24 mouse cellular contexts compared by ENCODE assay signal in genomic region chr19:22542990-22543709, GRCm38 (mm10).
DNase-seq lines count a peak whose midpoint lies in the region; ATAC-seq and TF ChIP-seq lines count a peak whose summit lies in the region.
"Had no signal": no experiment of that assay in that cellular context is flagged by ENCODE, and none has a peak within 500 bp of the region (broad histone marks: within the 10 kb centered on the region; RNA-seq: fewer than 3 reads in every experiment).

No protein-coding gene starts in this region.

- H3K4me1 ChIP-seq in intestine, embryonic 16.5 days (ENCODE audit: control insufficient read depth, insufficient read depth, low read length): no peaks in the 10 kb centered on the region
- H3K4me1 ChIP-seq in intestine, embryonic 15.5 days (replicated peaks): no peaks in the 10 kb centered on the region
- no peaks in the 10 kb centered on the region for H3K4me1 ChIP-seq in lung, embryonic 16.5 days (replicated peaks; ENCODE audit: control insufficient read depth, insufficient read depth, low read length)
- H3K4me1 ChIP-seq in stomach, embryonic 14.5 days (ENCODE audit: control insufficient read depth, insufficient read depth, low read length): no peaks in the 10 kb centered on the region
- H3K4me1 ChIP-seq in stomach, postnatal 0 days (replicated peaks; ENCODE audit: control insufficient read depth, insufficient read depth): no peaks in the 10 kb centered on the region
- H3K4me1 ChIP-seq: forebrain, embryonic 10.5 days; forebrain, embryonic 13.5 days; heart, embryonic 10.5 days; heart, embryonic 13.5 days had no signal

- TF ChIP-seq CTCF in stomach, postnatal 0 days (IDR thresholded peaks at IDR 0.05; ENCODE audit: low read depth): no peak

- H3K9ac ChIP-seq in intestine, embryonic 16.5 days (ENCODE audit: low read depth, low read length): no peak overlapping the region
- H3K9ac ChIP-seq in intestine, embryonic 15.5 days: no peak overlapping the region
- H3K9ac ChIP-seq in lung, embryonic 16.5 days (ENCODE audit: low read length): no peak overlapping the region
- H3K9ac ChIP-seq in stomach, embryonic 14.5 days (replicated peaks; ENCODE audit: low read depth, low read length): no peak overlapping the region
- H3K9ac ChIP-seq in stomach, postnatal 0 days (ENCODE audit: low read length): no peak overlapping the region
- H3K9ac ChIP-seq: forebrain, embryonic 13.5 days; heart, embryonic 13.5 days; hindbrain, embryonic 14.5 days had no signal

- no peaks in the 10 kb centered on the region for H3K36me3 ChIP-seq in intestine, embryonic 16.5 days (ENCODE audit: control insufficient read depth, insufficient read depth, low read length)
- no peaks in the 10 kb centered on the region for H3K36me3 ChIP-seq in intestine, embryonic 15.5 days
- no peaks in the 10 kb centered on the region for H3K36me3 ChIP-seq in lung, embryonic 16.5 days (ENCODE audit: control insufficient read depth, insufficient read depth, low read length)
- H3K36me3 ChIP-seq in stomach, embryonic 14.5 days (ENCODE audit: control insufficient read depth, insufficient read depth, low read length): no peaks in the 10 kb centered on the region
- H3K36me3 ChIP-seq in stomach, postnatal 0 days (ENCODE audit: control insufficient read depth, insufficient read depth, low read length): no peaks in the 10 kb centered on the region
- H3K36me3 ChIP-seq: forebrain, embryonic 10.5 days; heart, embryonic 10.5 days; heart, embryonic 13.5 days had no signal

- no peak for TF ChIP-seq EP300 in stomach, postnatal 0 days (optimal IDR thresholded peaks at IDR 0.05)

- no peak overlapping the region for H3K4me3 ChIP-seq in intestine, embryonic 16.5 days (ENCODE audit: low read length)
- H3K4me3 ChIP-seq in intestine, embryonic 15.5 days (replicated peaks): no peak overlapping the region
- no peak overlapping the region for H3K4me3 ChIP-seq in lung, embryonic 16.5 days (ENCODE audit: low read length)
- H3K4me3 ChIP-seq in stomach, embryonic 14.5 days (ENCODE audit: low read depth, low read length): no peak overlapping the region
- H3K4me3 ChIP-seq in stomach, postnatal 0 days (ENCODE audit: low read depth, low read length): no peak overlapping the region
- H3K4me3 ChIP-seq: forebrain, embryonic 10.5 days; forebrain, embryonic 13.5 days; heart, adult 2 months; heart, embryonic 10.5 days; heart, embryonic 13.5 days had no signal

- H3K27ac ChIP-seq in intestine, embryonic 16.5 days (ENCODE audit: low read length): no peak overlapping the region
- H3K27ac ChIP-seq in intestine, embryonic 15.5 days: no peak overlapping the region
- H3K27ac ChIP-seq in lung, embryonic 16.5 days (ENCODE audit: low read length): no peak overlapping the region
- no peak overlapping the region for H3K27ac ChIP-seq in stomach, embryonic 14.5 days (ENCODE audit: low read length)
- no peak overlapping the region for H3K27ac ChIP-seq in stomach, postnatal 0 days (replicated peaks)
- H3K27ac ChIP-seq: forebrain, embryonic 10.5 days; forebrain, embryonic 13.5 days; heart, adult 2 months; heart, embryonic 10.5 days; heart, embryonic 13.5 days; hindbrain, embryonic 14.5 days had no signal

- 74% methylated on average over 6 of the region's 6 CpGs for WGBS in intestine, embryonic 16.5 days
- WGBS in intestine, embryonic 15.5 days: 48% methylated on average over 6 of the region's 6 CpGs
- 45% methylated on average over 6 of the region's 6 CpGs for WGBS in lung, embryonic 16.5 days
- 68% methylated on average over 6 of the region's 6 CpGs for WGBS in stomach, embryonic 14.5 days
- WGBS in stomach, postnatal 0 days: 57% methylated on average over 6 of the region's 6 CpGs

- DNase-seq in lung, postnatal 10 days: no peak
- DNase-seq in stomach, postnatal 0 days (ENCODE audit: low spot score): no peak
- DNase-seq: adrenal gland, adult 8-10 months; adrenal gland, postnatal 25 days; cerebellum, adult 11-12 months; cerebellum, adult 8-10 months; cerebellum, postnatal 10 days; cerebellum, postnatal 36 days; gastrocnemius, postnatal 10 days; gastrocnemius, postnatal 36 days; heart, adult 2 months; heart, postnatal 14 days; heart, postnatal 4 days had no signal

- ATAC-seq in intestine, embryonic 16.5 days: peak; percentile 58; the same call in 1 of the 2 replicates
- ATAC-seq in intestine, embryonic 15.5 days: no peak
- peak; percentile 87 for ATAC-seq in lung, embryonic 16.5 days (ENCODE audit: low read depth)
- ATAC-seq in stomach, embryonic 14.5 days (ENCODE audit: insufficient number of reproducible peaks, insufficient read depth, low FRiP score, low read depth): 0 out of 2 replicates have a peak, but pooled peaks have one; percentile 37
- no peak for ATAC-seq in stomach, postnatal 0 days (ENCODE audit: low FRiP score, low TSS enrichment)
- ATAC-seq: activated CD4-positive, CD25-positive, alpha-beta regulatory T cell, adult 4 months; forebrain, embryonic 13.5 days; forebrain, embryonic 16.5 days had no signal

- no peak overlapping the region for H3K4me2 ChIP-seq in intestine, embryonic 16.5 days (ENCODE audit: low read depth, low read length)
- no peak overlapping the region for H3K4me2 ChIP-seq in intestine, embryonic 15.5 days (replicated peaks)
- H3K4me2 ChIP-seq in lung, embryonic 16.5 days (ENCODE audit: low read depth, low read length): no peak overlapping the region
- H3K4me2 ChIP-seq in stomach, embryonic 14.5 days (replicated peaks; ENCODE audit: low read depth, low read length): no peak overlapping the region
- H3K4me2 ChIP-seq in stomach, postnatal 0 days (replicated peaks; ENCODE audit: low read depth): no peak overlapping the region
- H3K4me2 ChIP-seq: forebrain, embryonic 13.5 days; heart, embryonic 13.5 days; hindbrain, embryonic 14.5 days had no signal

- H3K27me3 ChIP-seq in intestine, embryonic 16.5 days (replicated peaks; ENCODE audit: control insufficient read depth, insufficient read depth, low read length): no peaks in the 10 kb centered on the region
- H3K27me3 ChIP-seq in intestine, embryonic 15.5 days (replicated peaks): no peaks in the 10 kb centered on the region
- no peaks in the 10 kb centered on the region for H3K27me3 ChIP-seq in lung, embryonic 16.5 days (ENCODE audit: control insufficient read depth, insufficient read depth, low read depth, low read length)
- no peaks in the 10 kb centered on the region for H3K27me3 ChIP-seq in stomach, embryonic 14.5 days (ENCODE audit: control insufficient read depth, insufficient read depth, low read length)
- H3K27me3 ChIP-seq in stomach, postnatal 0 days (ENCODE audit: control insufficient read depth, insufficient read depth, low read length): no peaks in the 10 kb centered on the region
- H3K27me3 ChIP-seq: forebrain, embryonic 13.5 days; heart, embryonic 13.5 days had no signal

- no peaks in the 10 kb centered on the region for H3K9me3 ChIP-seq in intestine, embryonic 16.5 days (ENCODE audit: control insufficient read depth, low read length)
- no peaks in the 10 kb centered on the region for H3K9me3 ChIP-seq in intestine, embryonic 15.5 days
- H3K9me3 ChIP-seq in lung, embryonic 16.5 days (ENCODE audit: control insufficient read depth, low read length): no peaks in the 10 kb centered on the region
- H3K9me3 ChIP-seq in stomach, embryonic 14.5 days (ENCODE audit: control insufficient read depth, low read depth, low read length): no peaks in the 10 kb centered on the region
- H3K9me3 ChIP-seq in stomach, postnatal 0 days (ENCODE audit: control insufficient read depth, low read length): no peaks in the 10 kb centered on the region
- H3K9me3 ChIP-seq: forebrain, embryonic 10.5 days; forebrain, embryonic 13.5 days; heart, embryonic 10.5 days; heart, embryonic 13.5 days had no signal

Comparison
In these comparisons a context has a peak if more than half of its experiments do, and no peak if none do; other contexts are left out.
1. ATAC-seq: peak in intestine, embryonic 16.5 days (single experiment), lung, embryonic 16.5 days (single experiment) and stomach, embryonic 14.5 days (single experiment); none in intestine, embryonic 15.5 days (single experiment) and stomach, postnatal 0 days (single experiment).